Mouse (Mus musculus) testis, adult 2 months (tissue): Measurements from ENCODE around the gene Vps33a.

ENCODE experiments used
- CTCF ChIP-seq: fragments of 200-500 bp; IDR thresholded peaks from 2 replicates; pipeline ENCODE4 v1.5.1; 2012; ENCODE audit warnings: low read depth, mild to moderate bottlenecking, inconsistent platforms, low read length, moderate library complexity; ENCODE audit not compliant: control insufficient read depth, insufficient read depth, insufficient replicate concordance
- POLR2A ChIP-seq: fragments of 200-500 bp; IDR thresholded peaks from 2 replicates; pipeline ENCODE4 v1.6.1; 2012; ENCODE audit warnings: low read depth, mild to moderate bottlenecking, inconsistent platforms, low read length, moderate library complexity; ENCODE audit not compliant: control insufficient read depth

- TF ChIP-seq POLR2A = no peak
- TF ChIP-seq CTCF = no peak
Measured at GRCm38 (mm10) chr5:123580043-123580442, 7.2 kb upstream of the Vps33a start.
